9 mouse cellular contexts compared by ENCODE assay signal in genomic region chr2:125057250-125057815, GRCm38 (mm10). TPM values are rescaled to one million over a fixed set of nuclear protein-coding genes. Genes with fewer than 3 reads are reported as not detected.
DNase-seq lines count a peak whose midpoint lies in the region; ATAC-seq lines count a peak whose summit lies in the region.
"Had no signal": no experiment of that assay in that cellular context is flagged by ENCODE, and none has a peak within 500 bp of the region (broad histone marks: within the 10 kb centered on the region; RNA-seq: fewer than 3 reads in every experiment).

No protein-coding gene starts in this region.

- peak; percentile 17 to 28 for DNase-seq in heart, postnatal 14 days
- no peak for DNase-seq in heart, adult 18-20 months
- DNase-seq in kidney, adult 9 months: peak; percentile 41
- DNase-seq in retina, postnatal 7 days (ENCODE audit: low read depth, low spot score): peak; percentile 11

- no peak overlapping the region for H3K27ac ChIP-seq in neural tube, embryonic 14.5 days (ENCODE audit: low read depth, low read length)
- H3K27ac ChIP-seq in neural tube, embryonic 15.5 days (replicated peaks): no peak overlapping the region
- no peak overlapping the region for H3K27ac ChIP-seq in heart, embryonic 11.5 days (ENCODE audit: low read depth, low read length)
- H3K27ac ChIP-seq: midbrain, embryonic 12.5 days had no signal

- no peak overlapping the region for H3K9ac ChIP-seq in neural tube, embryonic 14.5 days (replicated peaks; ENCODE audit: low read depth, low read length)
- no peak overlapping the region for H3K9ac ChIP-seq in neural tube, embryonic 15.5 days (replicated peaks)
- no peak overlapping the region for H3K9ac ChIP-seq in heart, embryonic 11.5 days (ENCODE audit: low read depth, low read length)
- H3K9ac ChIP-seq: midbrain, embryonic 12.5 days had no signal

- WGBS in neural tube, embryonic 14.5 days: 34% methylated on average over 7 of the region's 7 CpGs
- WGBS in neural tube, embryonic 15.5 days: 33% methylated on average over 7 of the region's 7 CpGs
- 42% methylated on average over 7 of the region's 7 CpGs for WGBS in heart, embryonic 11.5 days (ENCODE audit: insufficient replicate concordance)

- H3K4me3 ChIP-seq in neural tube, embryonic 14.5 days (ENCODE audit: low read depth, low read length): no peak overlapping the region
- H3K4me3 ChIP-seq in neural tube, embryonic 15.5 days (replicated peaks): no peak overlapping the region
- H3K4me3 ChIP-seq in heart, embryonic 11.5 days (ENCODE audit: low read depth, low read length): no peak overlapping the region
- H3K4me3 ChIP-seq: midbrain, embryonic 12.5 days had no signal

- intact Hi-C loops in heart, postnatal 14 days (cut with DNase I): loop anchor here (1.0 kb wide), 1 partner anchor 132 kb away; no protein-coding TSS in a partner anchor

- ATAC-seq in neural tube, embryonic 14.5 days (ENCODE audit: low read depth): peak; percentile 60; the same call in 1 of the 2 replicates
- ATAC-seq in neural tube, embryonic 15.5 days (ENCODE audit: low FRiP score): no peak; the same call in 1 of the 2 replicates
- no peak for ATAC-seq in CD4-positive, CD25-positive, alpha-beta regulatory T cell, adult 4 months
- no peak for ATAC-seq in heart, embryonic 11.5 days (replicated peaks; ENCODE audit: insufficient number of reproducible peaks, low FRiP score, low TSS enrichment)

- H3K9me3 ChIP-seq in neural tube, embryonic 14.5 days (ENCODE audit: control insufficient read depth, low read length): no peaks in the 10 kb centered on the region
- no peaks in the 10 kb centered on the region for H3K9me3 ChIP-seq in neural tube, embryonic 15.5 days (replicated peaks)
- no peaks in the 10 kb centered on the region for H3K9me3 ChIP-seq in heart, embryonic 11.5 days (replicated peaks; ENCODE audit: control insufficient read depth, low read length)
- H3K9me3 ChIP-seq: midbrain, embryonic 12.5 days had no signal

- no peaks in the 10 kb centered on the region for H3K4me1 ChIP-seq in neural tube, embryonic 14.5 days (ENCODE audit: control insufficient read depth, insufficient read depth, low read length)
- H3K4me1 ChIP-seq in neural tube, embryonic 15.5 days: 0 out of 2 replicates have a peak, but pooled peaks cover 4% of the 10 kb centered on the region
- H3K4me1 ChIP-seq in heart, embryonic 11.5 days (ENCODE audit: control insufficient read depth, insufficient read depth, low read length): no peaks in the 10 kb centered on the region
- H3K4me1 ChIP-seq: midbrain, embryonic 12.5 days had no signal

- H3K36me3 ChIP-seq in neural tube, embryonic 14.5 days (ENCODE audit: control insufficient read depth, insufficient read depth, low read length): no peaks in the 10 kb centered on the region
- no peaks in the 10 kb centered on the region for H3K36me3 ChIP-seq in neural tube, embryonic 15.5 days
- no peaks in the 10 kb centered on the region for H3K36me3 ChIP-seq in heart, embryonic 11.5 days (ENCODE audit: control insufficient read depth, insufficient read depth, low read length)
- H3K36me3 ChIP-seq: midbrain, embryonic 12.5 days had no signal

- no peak overlapping the region for H3K4me2 ChIP-seq in neural tube, embryonic 14.5 days (ENCODE audit: low read depth, low read length)
- H3K4me2 ChIP-seq in neural tube, embryonic 15.5 days: no peak overlapping the region
- H3K4me2 ChIP-seq in heart, embryonic 11.5 days: no peak overlapping the region
- H3K4me2 ChIP-seq: midbrain, embryonic 12.5 days had no signal

- no peaks in the 10 kb centered on the region for H3K27me3 ChIP-seq in neural tube, embryonic 14.5 days (ENCODE audit: control insufficient read depth, insufficient read depth, low read length)
- H3K27me3 ChIP-seq in neural tube, embryonic 15.5 days (replicated peaks): no peaks in the 10 kb centered on the region
- H3K27me3 ChIP-seq in heart, embryonic 11.5 days (ENCODE audit: control insufficient read depth, insufficient read depth, low read length): no peaks in the 10 kb centered on the region
- H3K27me3 ChIP-seq: midbrain, embryonic 12.5 days had no signal

RNA-seq across cellular contexts. Expression of gene Slc24a5, which starts 10.6 kb away (rescaled TPM):
- total RNA-seq in heart, postnatal 14 days (2021): 1 to 10 TPM in 1 of 2 experiments, under 1 TPM in 1; 0.90 to 1.4 TPM
- under 1 TPM; 0.55 to 0.85 TPM for total RNA-seq in heart, adult 18-20 months (2021)
- polyA plus RNA-seq in neural tube, embryonic 14.5 days (2014; fragmentation: Nextera tagmentation; extraction: Ambion mirVana): 7.1 and 8.0 TPM in 2 replicates
- 2.7 and 5.0 TPM in 2 replicates for polyA plus RNA-seq in neural tube, embryonic 15.5 days (2015; fragmentation: Nextera tagmentation; extraction: Ambion mirVana)
- 10 to 100 TPM in 1 of 2 experiments, 1 to 10 TPM in 1; 4.5 to 13.6 TPM for polyA plus RNA-seq in CD4-positive, CD25-positive, alpha-beta regulatory T cell, adult 4 months (2017; shearing (Covaris generic))
- polyA plus RNA-seq in heart, embryonic 11.5 days (2014; fragmentation: Nextera tagmentation; extraction: Ambion mirVana): 4.2 and 4.9 TPM in 2 replicates

Comparison
In these comparisons a context has a peak if more than half of its experiments do, and no peak if none do; other contexts are left out.
1. DNase-seq: peak in heart, postnatal 14 days (2 of 2), kidney, adult 9 months (single experiment) and retina, postnatal 7 days (single experiment); none in heart, adult 18-20 months (0 of 2).